Mouse (Mus musculus): ENCODE results near the gene Popdc3.

DNA sequence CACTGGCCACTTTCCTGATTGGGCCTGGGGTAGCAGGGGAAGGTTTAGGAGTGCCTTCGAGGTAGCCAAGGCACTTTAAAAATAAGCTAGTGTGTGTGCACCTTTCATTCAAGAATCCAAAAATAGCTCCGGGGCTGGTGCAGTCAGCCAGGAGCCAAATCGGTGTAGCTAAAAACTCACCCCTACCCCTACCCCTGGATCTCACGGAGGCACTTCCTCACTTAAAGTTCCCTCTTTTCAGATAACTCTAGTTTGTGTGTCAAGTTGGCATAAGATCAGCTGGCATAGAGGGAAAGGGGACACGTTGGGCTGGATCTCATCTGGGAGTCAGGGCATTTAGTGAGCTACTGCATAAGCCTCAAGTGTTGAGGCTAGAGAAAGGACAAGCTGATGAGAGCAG is 107.8 kb downstream of the Popdc3 start:
- TF ChIP-seq TAL1 (IDR thresholded peaks at IDR 0.05; ENCODE audit: low read length) (no peak), GATA1 (IDR thresholded peaks at IDR 0.05; ENCODE audit: low read length) (no peak)

Measured in erythroblast, embryonic 14.5 days (primary cell).